Mouse (Mus musculus) limb, embryonic 13.5 days (tissue): Measurements from ENCODE around the gene Slc17a1. TPM values are rescaled to one million over a fixed set of nuclear protein-coding genes. Genes with fewer than 3 reads are reported as not detected.

ENCODE experiments used
- ATAC-seq: fragments of 200-750 bp; cut with Nextera tagmentation; 2 replicates; pipeline ENCODE4 v1.8.0; 2017; ENCODE audit warnings: low read depth, moderate number of reproducible peaks, moderate TSS enrichment; ENCODE audit not compliant: low FRiP score
- H3K27ac ChIP-seq: fragments of 300-500 bp; sonication (generic); 2 replicates; pipeline ENCODE4 v1.5.1; 2015; ENCODE audit warnings: inconsistent platforms, mild to moderate bottlenecking, moderate library complexity
- H3K27me3 ChIP-seq: fragments of 300-500 bp; sonication (generic); 2 replicates; pipeline ENCODE4 v1.6.1; 2015; ENCODE audit warnings: mild to moderate bottlenecking, inconsistent platforms
- H3K36me3 ChIP-seq: fragments of 300-500 bp; sonication (generic); 2 replicates; pipeline ENCODE4 v1.6.1; 2015; ENCODE audit warnings: inconsistent platforms, mild to moderate bottlenecking, moderate library complexity
- H3K4me1 ChIP-seq: fragments of 300-500 bp; sonication (generic); 2 replicates; pipeline ENCODE4 v1.6.1; 2015; ENCODE audit warnings: inconsistent platforms
- H3K4me2 ChIP-seq: fragments of 300-500 bp; sonication (generic); replicated peaks from 2 replicates; pipeline ENCODE4 v1.6.1; 2015; ENCODE audit warnings: inconsistent platforms, mild to moderate bottlenecking, moderate library complexity
- H3K4me3 ChIP-seq: fragments of 300-500 bp; sonication (generic); 2 replicates; pipeline ENCODE4 v1.5.1; 2015; ENCODE audit warnings: moderate library complexity, mild to moderate bottlenecking, inconsistent platforms
- H3K9ac ChIP-seq: fragments of 300-500 bp; sonication (generic); 2 replicates; pipeline ENCODE4 v1.6.1; 2015; ENCODE audit warnings: mild to moderate bottlenecking, inconsistent platforms
- H3K9me3 ChIP-seq: fragments of 300-500 bp; sonication (generic); 2 replicates; pipeline ENCODE4 v1.6.1; 2016; ENCODE audit warnings: inconsistent platforms
- WGBS: fragments of 180-500 bp; shearing (Covaris S2); methylation state at CpG from one replicate; pipeline ENCODE4 v1.1.7; 2015; 5-methylcytosine and 5-hydroxymethylcytosine counted together
- polyA plus RNA-seq: library from polyadenylated mRNA; unstranded; fragments of >200 nt; fragmentation: Nextera tagmentation; extraction: Ambion mirVana; gene quantifications from 2 replicates; pipeline ENCODE4 v1.2.1, GENCODE M21; 2015

The Slc17a1 gene
- polyA plus RNA-seq, 1 experiment from 2014 or later: not detected

- H3K4me2 ChIP-seq: no peak overlapping the region
- H3K27me3 ChIP-seq: no peaks in the 10 kb centered on the region
- H3K9ac ChIP-seq: no peak overlapping the region
- no peaks in the 10 kb centered on the region for H3K36me3 ChIP-seq
- ATAC-seq: no peak
- no peak overlapping the region for H3K4me3 ChIP-seq
- 84% methylated on average over 4 of the region's 4 CpGs for WGBS
- peaks cover 8% of the 10 kb centered on the region for H3K4me1 ChIP-seq
- no peaks in the 10 kb centered on the region for H3K9me3 ChIP-seq
- H3K27ac ChIP-seq: no peak overlapping the region
Observed at GRCm38 (mm10) chr13:23893269-23893593, 25.7 kb downstream of the Slc17a1 start.

GRCm38 (mm10) chr13:23898242-23898641, 30.7 kb downstream of the Slc17a1 start:
- WGBS: 63% methylated on average over 6 of the region's 6 CpGs

DNA sequence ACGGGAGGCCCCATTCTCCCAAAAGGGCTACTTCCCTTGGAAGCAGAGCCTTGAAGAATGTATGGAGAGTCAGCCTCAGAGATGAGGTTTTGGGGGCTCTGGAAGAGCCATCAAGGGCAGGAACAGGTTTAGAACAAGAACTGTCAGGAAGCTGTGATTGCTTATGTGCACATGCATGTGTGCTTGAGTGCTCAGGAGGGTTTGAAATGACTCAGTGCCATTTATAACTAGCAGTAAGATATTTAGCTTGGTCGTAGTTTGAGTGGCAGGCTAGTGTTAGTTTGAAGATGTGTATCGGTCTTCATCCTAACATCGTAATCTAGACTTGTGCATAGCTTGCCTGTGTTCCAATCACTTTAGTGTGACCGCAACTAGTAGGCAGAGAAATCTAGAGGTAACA, 39.4 kb downstream of the Slc17a1 start:
- no peak for ATAC-seq
- Histone ChIP-seq H3K9ac (no peak overlapping the region), H3K4me3 (no peak overlapping the region), H3K27me3 (no peaks in the 10 kb centered on the region), H3K4me2 (no peak overlapping the region), H3K4me1 (no peaks in the 10 kb centered on the region), H3K36me3 (no peaks in the 10 kb centered on the region), H3K9me3 (no peaks in the 10 kb centered on the region), H3K27ac (no peak overlapping the region)
- WGBS: 94% methylated on average over 5 of the region's 5 CpGs

More at GRCm38 (mm10) chr13:23898242-23898641, 30.7 kb downstream of the Slc17a1 start:
- no peak overlapping the region for H3K4me3 ChIP-seq
- H3K27me3 ChIP-seq: no peaks in the 10 kb centered on the region
- no peaks in the 10 kb centered on the region for H3K36me3 ChIP-seq
- H3K4me2 ChIP-seq: no peak overlapping the region
- no peaks in the 10 kb centered on the region for H3K9me3 ChIP-seq
- no peak overlapping the region for H3K9ac ChIP-seq
- ATAC-seq: no peak
- no peaks in the 10 kb centered on the region for H3K4me1 ChIP-seq
- no peak overlapping the region for H3K27ac ChIP-seq

GRCm38 (mm10) chr13:23910121-23910520, 42.6 kb downstream of the Slc17a1 start:
- Histone ChIP-seq H3K9ac (no peak overlapping the region), H3K27me3 (no peaks in the 10 kb centered on the region), H3K4me1 (no peaks in the 10 kb centered on the region), H3K27ac (no peak overlapping the region), H3K9me3 (no peaks in the 10 kb centered on the region), H3K36me3 (no peaks in the 10 kb centered on the region), H3K4me3 (no peak overlapping the region), H3K4me2 (no peak overlapping the region)
- WGBS: 75% methylated on average over 5 of the region's 5 CpGs
- ATAC-seq: no peak

DNA sequence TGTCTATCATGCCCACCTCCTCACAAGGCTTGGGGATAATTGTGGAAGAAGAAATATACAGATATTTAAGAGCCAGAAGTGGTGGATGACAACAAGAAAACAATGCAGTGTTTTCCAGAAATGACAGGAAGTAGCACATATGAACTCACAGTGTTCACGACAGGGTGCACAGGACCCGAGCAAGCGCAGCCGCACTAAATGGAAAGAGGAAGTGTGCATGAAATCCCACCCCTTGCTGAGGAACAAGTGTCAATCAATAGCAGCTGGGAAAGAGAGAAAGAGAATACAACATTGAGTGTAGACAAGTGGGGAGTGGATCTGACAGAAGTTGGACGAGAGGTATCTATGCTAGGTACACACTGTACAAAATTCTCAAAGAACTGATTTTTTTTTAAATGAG, 43.8 kb downstream of the Slc17a1 start:
- Histone ChIP-seq H3K27ac (no peak overlapping the region), H3K27me3 (no peaks in the 10 kb centered on the region), H3K9me3 (no peaks in the 10 kb centered on the region), H3K4me1 (no peaks in the 10 kb centered on the region), H3K36me3 (no peaks in the 10 kb centered on the region), H3K9ac (no peak overlapping the region), H3K4me2 (no peak overlapping the region), H3K4me3 (no peak overlapping the region)
- 76% methylated on average over 5 of the region's 5 CpGs for WGBS
- ATAC-seq: no peak

GRCm38 (mm10) chr13:23913791-23914306, 46.3 kb downstream of the Slc17a1 start:
- Histone ChIP-seq H3K9me3 (no peaks in the 10 kb centered on the region), H3K27me3 (no peaks in the 10 kb centered on the region), H3K4me1 (no peaks in the 10 kb centered on the region), H3K36me3 (no peaks in the 10 kb centered on the region), H3K27ac (no peak overlapping the region), H3K9ac (no peak overlapping the region), H3K4me2 (no peak overlapping the region), H3K4me3 (no peak overlapping the region)
- WGBS: 55% methylated on average over 6 of the region's 6 CpGs
- ATAC-seq: no peak

- H3K4me3 ChIP-seq: no peak within 1 kb of the TSS
- H3K9ac ChIP-seq: no peak within 1 kb of the TSS
- no peak within 1 kb of the TSS for H3K4me2 ChIP-seq
- 63% methylated on average over 9 of the region's 9 CpGs for WGBS
- no peaks in the 10 kb centered on the region for H3K9me3 ChIP-seq
- H3K27ac ChIP-seq: no peak within 1 kb of the TSS
- H3K36me3 ChIP-seq: no peaks in the 10 kb centered on the region
- no peak for ATAC-seq
- no peaks in the 10 kb centered on the region for H3K4me1 ChIP-seq
- no peaks in the 10 kb centered on the region for H3K27me3 ChIP-seq
Observed at GRCm38 (mm10) chr13:23914376-23915167, 47.0 kb downstream of the Slc17a1 start, which contains the start of gene Slc17a4. Gene Slc17a4 (minus strand): TSS chr13:23915009.

- no peaks in the 10 kb centered on the region for H3K4me1 ChIP-seq
Observed at GRCm38 (mm10) chr13:23916132-23916531, 48.6 kb downstream of the Slc17a1 start.

DNA sequence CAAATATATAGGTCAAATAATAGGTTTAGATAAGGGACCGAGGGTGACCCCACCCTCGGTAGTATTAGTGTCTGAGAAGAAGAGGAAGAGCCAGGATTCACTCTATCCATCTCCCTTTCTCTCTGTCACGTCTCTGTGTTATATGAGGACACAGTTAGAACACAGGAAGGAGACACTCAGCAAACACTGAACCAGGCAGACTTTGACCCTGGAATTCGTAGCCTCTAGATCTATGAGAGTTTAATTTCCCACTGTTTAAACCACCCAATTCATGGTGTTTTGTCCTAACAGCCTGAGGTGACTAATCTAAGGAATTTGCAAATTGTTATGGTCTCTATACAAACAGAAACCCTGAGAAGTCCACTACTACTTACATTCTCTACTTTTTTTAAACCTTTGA, 50.1 kb downstream of the Slc17a1 start:
- Histone ChIP-seq H3K27ac (no peak overlapping the region), H3K9me3 (no peaks in the 10 kb centered on the region), H3K27me3 (no peaks in the 10 kb centered on the region), H3K9ac (no peak overlapping the region), H3K36me3 (no peaks in the 10 kb centered on the region), H3K4me1 (no peaks in the 10 kb centered on the region), H3K4me2 (no peak overlapping the region), H3K4me3 (no peak overlapping the region)
- WGBS: 75% methylated on average over 4 of the region's 4 CpGs
- no peak for ATAC-seq

More at GRCm38 (mm10) chr13:23916132-23916531, 48.6 kb downstream of the Slc17a1 start:
- Histone ChIP-seq H3K27me3 (no peaks in the 10 kb centered on the region), H3K4me3 (no peak overlapping the region), H3K36me3 (no peaks in the 10 kb centered on the region), H3K27ac (no peak overlapping the region), H3K9ac (no peak overlapping the region), H3K9me3 (no peaks in the 10 kb centered on the region), H3K4me2 (no peak overlapping the region)
- WGBS: 78% methylated on average over 1 of the region's 1 CpGs
- no peak; the same call in 1 of the 2 replicates for ATAC-seq

DNA sequence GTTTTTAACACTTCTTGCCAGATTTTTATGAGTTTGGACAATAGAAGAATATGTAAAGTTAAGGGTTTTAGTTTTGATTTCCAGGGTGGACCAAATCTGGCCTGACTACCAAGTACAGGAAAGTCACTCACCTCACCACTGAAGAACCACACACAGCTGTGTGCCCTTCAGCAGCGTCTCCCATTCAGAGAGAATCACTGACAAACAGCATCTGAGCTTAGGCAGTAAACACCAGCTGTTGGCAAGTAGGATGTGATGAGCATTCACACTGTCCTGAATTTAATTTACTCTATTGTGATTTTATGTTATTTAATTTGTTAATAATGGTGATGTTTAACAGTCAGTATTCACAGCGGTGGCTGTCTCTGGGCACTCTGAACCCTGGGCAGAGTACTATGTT, 58.2 kb downstream of the Slc17a1 start:
- WGBS: 62% methylated on average over 2 of the region's 2 CpGs
- ATAC-seq: no peak
- Histone ChIP-seq H3K4me2 (no peak overlapping the region), H3K9ac (no peak overlapping the region), H3K4me1 (peaks cover 10% of the 10 kb centered on the region), H3K4me3 (no peak overlapping the region), H3K9me3 (no peaks in the 10 kb centered on the region), H3K36me3 (no peaks in the 10 kb centered on the region), H3K27ac (no peak overlapping the region), H3K27me3 (no peaks in the 10 kb centered on the region)

DNA sequence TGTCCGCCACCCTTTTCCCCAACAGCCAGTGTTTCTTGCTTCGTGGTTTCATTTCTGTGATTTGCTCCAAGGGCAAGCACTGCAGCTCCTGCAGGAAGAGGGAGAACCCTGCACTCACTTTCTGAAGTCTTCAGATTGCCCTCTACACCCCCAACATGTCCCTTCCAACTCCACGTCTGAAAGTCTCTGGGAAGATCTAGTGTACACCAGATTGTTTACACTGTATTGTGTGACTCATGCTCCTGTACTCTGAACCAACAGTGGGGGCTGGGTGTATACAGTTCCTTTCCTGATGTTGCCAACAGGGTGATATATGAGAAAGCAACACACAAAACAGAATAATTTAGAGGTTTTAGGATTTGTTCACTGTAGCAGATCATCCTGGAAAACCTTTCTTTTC, 61.1 kb downstream of the Slc17a1 start:
- Histone ChIP-seq H3K9me3 (no peaks in the 10 kb centered on the region), H3K27ac (no peak overlapping the region), H3K27me3 (no peaks in the 10 kb centered on the region), H3K4me1 (peaks cover 17% of the 10 kb centered on the region), H3K4me2 (no peak overlapping the region), H3K4me3 (no peak overlapping the region), H3K36me3 (no peaks in the 10 kb centered on the region), H3K9ac (no peak overlapping the region)
- WGBS: 69% methylated on average over 3 of the region's 3 CpGs
- ATAC-seq: no peak

- H3K4me3 ChIP-seq: no peak overlapping the region
- no peak for ATAC-seq
- no peaks in the 10 kb centered on the region for H3K27me3 ChIP-seq
- H3K4me1 ChIP-seq: peaks cover 17% of the 10 kb centered on the region
- H3K9me3 ChIP-seq: no peaks in the 10 kb centered on the region; the same call in 1 of the 2 replicates
- peak overlapping the region; percentile 48; the same call in 1 of the 2 replicates for H3K27ac ChIP-seq
- no peak overlapping the region for H3K9ac ChIP-seq
- H3K4me2 ChIP-seq: peak overlapping the region; percentile 20
- no peaks in the 10 kb centered on the region for H3K36me3 ChIP-seq
- WGBS: 83% methylated on average over 9 of the region's 9 CpGs
Observed at GRCm38 (mm10) chr13:23930461-23930860, 62.9 kb downstream of the Slc17a1 start.
